Mouse (Mus musculus) midbrain, embryonic 10.5 days (tissue): ENCODE results near the gene Mgll. TPM values are rescaled to one million over a fixed set of nuclear protein-coding genes. Genes with fewer than 3 reads are reported as not detected.

Source experiments
- DNase-seq: peaks from one replicate; pipeline ENCODE4 v3.0.0-alpha.2; 2017; ENCODE audit warnings: low spot score
- H3K27ac ChIP-seq: fragments of 300-500 bp; sonication (generic); replicated peaks from 2 replicates; pipeline ENCODE4 v1.5.1; 2016; ENCODE audit warnings: mild to moderate bottlenecking
- H3K27me3 ChIP-seq: fragments of 300-500 bp; sonication (generic); 2 replicates; pipeline ENCODE4 v1.6.1; 2016; ENCODE audit warnings: low read depth, mild to moderate bottlenecking; ENCODE audit not compliant: poor library complexity, severe bottlenecking
- H3K36me3 ChIP-seq: fragments of 300-500 bp; sonication (generic); 2 replicates; pipeline ENCODE4 v1.6.1; 2016; ENCODE audit warnings: mild to moderate bottlenecking, moderate library complexity
- H3K4me1 ChIP-seq: fragments of 300-500 bp; sonication (generic); 2 replicates; pipeline ENCODE4 v1.6.1; 2016
- H3K4me3 ChIP-seq: fragments of 300-500 bp; sonication (generic); 2 replicates; pipeline ENCODE4 v1.5.1; 2016; ENCODE audit warnings: mild to moderate bottlenecking, moderate library complexity
- H3K9me3 ChIP-seq: fragments of 300-500 bp; sonication (generic); replicated peaks from 2 replicates; pipeline ENCODE4 v1.6.1; 2016; ENCODE audit warnings: mild to moderate bottlenecking
- WGBS: fragments of 180-500 bp; shearing (Covaris S2); methylation state at CpG from one replicate; pipeline ENCODE4 v1.1.7; 2016; 5-methylcytosine and 5-hydroxymethylcytosine counted together
- polyA plus RNA-seq: library from polyadenylated mRNA; unstranded; fragments of >200 nt; fragmentation: Nextera tagmentation; extraction: Ambion mirVana; gene quantifications from 2 replicates; pipeline ENCODE4 v1.2.1, GENCODE M21; 2016

Mgll gene
- polyA plus RNA-seq, 1 experiment from 2014 or later: 3.9 TPM

DNA sequence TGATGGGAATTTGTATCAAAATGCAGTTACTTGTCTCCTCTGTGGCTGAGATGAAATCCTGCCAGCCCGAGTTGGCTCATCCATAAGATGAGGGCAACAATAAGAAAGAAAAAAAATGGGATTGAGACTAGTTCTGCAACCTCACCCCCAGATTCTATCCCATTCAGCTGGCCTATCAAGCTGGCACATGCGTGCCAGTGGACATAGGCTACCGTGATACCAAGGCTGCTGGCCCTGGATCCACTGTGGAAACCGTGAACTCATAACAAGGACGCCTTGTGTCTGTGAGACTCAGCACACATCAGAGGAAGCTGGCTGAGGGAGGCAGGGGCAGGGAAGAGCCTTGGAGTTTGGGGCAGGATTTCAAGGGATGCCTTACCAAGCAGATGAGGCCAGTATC, 46.8 kb downstream of the Mgll start:
- no peak overlapping the region for H3K4me3 ChIP-seq
- 87% methylated on average over 5 of the region's 5 CpGs for WGBS
- 0 out of 2 replicates have a peak, but pooled peaks cover 5% of the 10 kb centered on the region for H3K27me3 ChIP-seq
- H3K9me3 ChIP-seq: no peaks in the 10 kb centered on the region
- no peak overlapping the region for H3K27ac ChIP-seq
- DNase-seq: no peak
- H3K4me1 ChIP-seq: peaks cover 18% of the 10 kb centered on the region
- no peaks in the 10 kb centered on the region for H3K36me3 ChIP-seq

DNA sequence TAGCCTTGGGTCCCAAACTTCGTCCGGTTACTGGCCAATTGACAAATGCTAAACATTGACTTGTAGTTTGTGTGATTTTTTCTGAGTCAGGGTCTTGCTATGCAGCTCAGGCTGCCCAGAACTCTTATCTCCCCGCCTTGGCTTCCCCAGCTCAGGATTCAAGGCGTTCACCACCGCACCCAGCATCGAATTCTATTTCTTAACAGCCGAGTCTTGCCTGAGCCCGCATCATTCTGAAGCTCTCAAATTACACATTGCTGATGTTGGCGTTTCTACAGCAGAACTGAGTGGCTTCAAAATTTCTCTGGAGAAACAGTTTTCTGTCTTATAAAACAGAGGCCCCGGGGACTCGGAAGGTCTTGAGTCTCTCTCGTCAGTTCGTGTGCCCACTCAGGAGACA, 47.8 kb downstream of the Mgll start:
- 89% methylated on average over 13 of the region's 13 CpGs for WGBS
- no peaks in the 10 kb centered on the region for H3K9me3 ChIP-seq
- peaks cover 23% of the 10 kb centered on the region for H3K4me1 ChIP-seq
- no peak overlapping the region for H3K27ac ChIP-seq
- no peaks in the 10 kb centered on the region for H3K36me3 ChIP-seq
- H3K4me3 ChIP-seq: no peak overlapping the region
- no peak for DNase-seq
- H3K27me3 ChIP-seq: 0 out of 2 replicates have a peak, but pooled peaks cover 5% of the 10 kb centered on the region

- no peaks in the 10 kb centered on the region for H3K36me3 ChIP-seq
- H3K4me1 ChIP-seq: peaks cover 39% of the 10 kb centered on the region
- no peaks in the 10 kb centered on the region for H3K9me3 ChIP-seq
- H3K27ac ChIP-seq: no peak overlapping the region
- 83% methylated on average over 9 of the region's 9 CpGs for WGBS
- 0 out of 2 replicates have a peak, but pooled peaks cover 5% of the 10 kb centered on the region for H3K27me3 ChIP-seq
- DNase-seq: no peak
- no peak overlapping the region for H3K4me3 ChIP-seq
Measured at GRCm38 (mm10) chr6:88774055-88774454, 49.8 kb downstream of the Mgll start.

DNA sequence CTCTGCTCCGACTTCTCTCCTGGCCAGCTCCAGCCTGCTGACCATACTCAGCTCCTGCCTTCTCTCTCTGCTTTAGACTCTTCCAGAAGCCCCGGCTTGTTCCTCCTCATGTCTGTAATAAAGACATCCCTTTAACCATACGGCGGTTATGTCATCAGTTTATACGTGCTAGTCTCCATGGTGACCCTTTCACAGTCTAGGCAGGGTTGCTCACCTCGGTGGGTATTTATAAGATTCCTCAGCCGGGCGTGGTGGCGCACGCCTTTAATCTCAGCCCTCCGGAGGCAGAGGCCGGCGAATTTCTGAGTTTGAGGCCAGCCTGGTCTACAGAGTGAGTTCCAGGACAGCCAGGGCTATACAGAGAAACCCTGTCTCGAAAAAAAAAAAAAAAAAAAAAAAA, 51.1 kb downstream of the Mgll start:
- 0 out of 2 replicates have a peak, but pooled peaks cover 5% of the 10 kb centered on the region for H3K27me3 ChIP-seq
- no peak for DNase-seq
- no peak overlapping the region for H3K4me3 ChIP-seq
- WGBS: 78% methylated on average over 14 of the region's 14 CpGs
- no peaks in the 10 kb centered on the region for H3K9me3 ChIP-seq
- H3K36me3 ChIP-seq: no peaks in the 10 kb centered on the region
- no peak overlapping the region; the same call in 1 of the 2 replicates for H3K27ac ChIP-seq
- peaks cover 36% of the 10 kb centered on the region for H3K4me1 ChIP-seq

GRCm38 (mm10) chr6:88776336-88776923, 52.2 kb downstream of the Mgll start:
- Histone ChIP-seq H3K27ac (peak overlapping the region; percentile 49; the same call in 1 of the 2 replicates), H3K4me1 (peaks cover 36% of the 10 kb centered on the region), H3K27me3 (0 out of 2 replicates have a peak, but pooled peaks cover 5% of the 10 kb centered on the region), H3K4me3 (no peak overlapping the region), H3K9me3 (no peaks in the 10 kb centered on the region), H3K36me3 (no peaks in the 10 kb centered on the region)
- WGBS: 73% methylated on average over 13 of the region's 13 CpGs
- DNase-seq: no peak

DNA sequence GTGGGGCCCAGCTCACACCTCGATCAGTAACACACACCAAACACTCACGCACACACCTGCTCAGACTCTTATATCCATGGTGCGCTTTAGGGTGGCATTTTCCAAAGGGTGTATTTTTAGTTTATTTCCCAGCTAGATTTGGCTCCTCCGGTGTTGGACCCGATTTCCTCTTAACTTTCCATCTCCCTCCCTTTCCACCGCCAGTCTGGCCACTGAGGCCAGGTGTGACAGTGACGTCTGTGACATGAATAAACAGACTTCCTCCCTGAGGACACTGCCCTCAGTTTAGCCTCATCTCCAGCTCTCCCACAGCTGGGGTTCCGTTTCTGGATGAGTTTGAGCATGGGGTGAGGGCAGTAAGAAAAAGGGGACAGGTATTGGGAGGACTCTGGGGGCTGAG, 52.8 kb downstream of the Mgll start:
- Histone ChIP-seq H3K27ac (0 out of 2 replicates have a peak overlapping the region, but pooled peaks have one; percentile 49), H3K4me3 (no peak overlapping the region), H3K27me3 (peaks cover 9% of the 10 kb centered on the region; the same call in 1 of the 2 replicates), H3K9me3 (no peaks in the 10 kb centered on the region), H3K36me3 (no peaks in the 10 kb centered on the region), H3K4me1 (peaks cover 36% of the 10 kb centered on the region)
- WGBS: 77% methylated on average over 8 of the region's 8 CpGs
- no peak for DNase-seq

DNA sequence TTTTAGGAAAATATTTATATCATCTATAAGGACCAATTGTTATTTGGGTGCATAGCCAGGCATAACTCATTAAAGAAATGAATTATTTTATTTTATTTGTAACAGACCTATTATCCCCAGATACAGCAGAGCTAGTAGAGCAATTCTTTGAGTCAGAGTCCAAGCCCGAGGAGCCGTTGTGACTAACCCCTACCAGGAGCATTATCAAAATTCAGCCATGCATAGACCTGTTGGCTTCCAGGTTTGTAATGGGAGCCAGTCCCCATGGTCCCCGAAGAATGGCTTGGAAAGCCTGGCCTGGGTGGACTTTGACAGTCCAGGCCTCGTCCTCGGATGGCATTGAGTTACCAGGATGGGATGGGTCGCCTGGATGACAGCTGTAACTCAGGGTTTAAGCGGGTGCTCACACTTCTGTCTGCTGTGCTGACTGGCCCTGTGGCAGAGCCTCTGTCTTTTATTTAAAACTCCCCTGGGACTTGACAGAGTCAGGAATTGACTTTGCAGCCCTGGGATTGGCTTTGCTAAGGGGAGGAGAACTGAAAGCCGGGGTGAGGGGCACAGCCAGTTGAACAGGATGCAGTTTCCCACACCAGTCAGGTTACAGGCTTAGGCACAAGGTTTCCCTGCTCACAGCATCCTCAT, 54.0 kb downstream of the Mgll start:
- Histone ChIP-seq H3K27ac (no peak overlapping the region), H3K36me3 (no peaks in the 10 kb centered on the region), H3K4me1 (peaks cover 36% of the 10 kb centered on the region), H3K9me3 (no peaks in the 10 kb centered on the region), H3K27me3 (peaks cover 9% of the 10 kb centered on the region; the same call in 1 of the 2 replicates), H3K4me3 (no peak overlapping the region)
- no peak for DNase-seq
- 25% methylated on average over 8 of the region's 8 CpGs for WGBS

GRCm38 (mm10) chr6:88779755-88780154, 55.5 kb downstream of the Mgll start:
- no peak overlapping the region for H3K4me3 ChIP-seq
- no peaks in the 10 kb centered on the region for H3K36me3 ChIP-seq
- peaks cover 38% of the 10 kb centered on the region for H3K4me1 ChIP-seq
- H3K27ac ChIP-seq: no peak overlapping the region
- peaks cover 8% of the 10 kb centered on the region; the same call in 1 of the 2 replicates for H3K27me3 ChIP-seq
- no peak for DNase-seq
- 88% methylated on average over 5 of the region's 5 CpGs for WGBS
- H3K9me3 ChIP-seq: no peaks in the 10 kb centered on the region

GRCm38 (mm10) chr6:88781919-88782318, 57.7 kb downstream of the Mgll start:
- DNase-seq: no peak
- Histone ChIP-seq H3K9me3 (no peaks in the 10 kb centered on the region), H3K27ac (no peak overlapping the region), H3K27me3 (peaks cover 4% of the 10 kb centered on the region; the same call in 1 of the 2 replicates), H3K4me3 (no peak overlapping the region), H3K36me3 (no peaks in the 10 kb centered on the region), H3K4me1 (peaks cover 36% of the 10 kb centered on the region)
- WGBS: 63% methylated on average over 4 of the region's 4 CpGs

- H3K36me3 ChIP-seq: no peaks in the 10 kb centered on the region
- H3K27me3 ChIP-seq: peaks cover 4% of the 10 kb centered on the region; the same call in 1 of the 2 replicates
- DNase-seq: no peak
- H3K4me3 ChIP-seq: no peak overlapping the region
- H3K27ac ChIP-seq: no peak overlapping the region
- H3K4me1 ChIP-seq: peaks cover 35% of the 10 kb centered on the region
- no peaks in the 10 kb centered on the region for H3K9me3 ChIP-seq
- WGBS: 54% methylated on average over 4 of the region's 4 CpGs
Measured at GRCm38 (mm10) chr6:88782981-88783397, 58.8 kb downstream of the Mgll start.

- H3K4me1 ChIP-seq: peaks cover 30% of the 10 kb centered on the region
- H3K27ac ChIP-seq: peak overlapping the region; percentile 55
- no peaks in the 10 kb centered on the region for H3K9me3 ChIP-seq
- H3K27me3 ChIP-seq: peaks cover 10% of the 10 kb centered on the region; the same call in 1 of the 2 replicates
- H3K4me3 ChIP-seq: no peak overlapping the region
- 72% methylated on average over 7 of the region's 7 CpGs for WGBS
- no peak for DNase-seq
- H3K36me3 ChIP-seq: no peaks in the 10 kb centered on the region
Measured at GRCm38 (mm10) chr6:88784691-88785173, 60.5 kb downstream of the Mgll start.

DNA sequence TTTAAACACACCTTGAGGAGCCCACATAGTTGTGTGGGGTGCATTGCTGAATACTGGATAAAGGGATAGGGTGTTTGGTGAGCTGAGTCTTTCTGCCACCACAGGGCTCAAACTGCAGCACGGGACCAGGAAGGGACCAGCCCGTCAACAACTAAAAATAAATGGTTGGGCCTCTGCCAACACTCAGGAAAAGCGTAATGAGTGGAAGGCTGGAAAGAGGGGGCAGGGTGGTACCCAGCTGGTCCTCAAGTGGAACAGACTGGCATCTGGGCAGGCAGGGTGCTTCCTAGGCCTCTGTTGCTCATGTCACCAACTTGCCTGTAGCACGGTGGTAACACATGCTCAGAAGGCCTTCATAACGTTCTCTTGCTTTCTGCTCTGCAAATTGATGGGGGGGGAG, 61.1 kb downstream of the Mgll start:
- WGBS: 87% methylated on average over 5 of the region's 5 CpGs
- Histone ChIP-seq H3K4me3 (no peak overlapping the region), H3K9me3 (no peaks in the 10 kb centered on the region), H3K27me3 (peaks cover 15% of the 10 kb centered on the region; the same call in 1 of the 2 replicates), H3K4me1 (peaks cover 34% of the 10 kb centered on the region), H3K36me3 (no peaks in the 10 kb centered on the region), H3K27ac (no peak overlapping the region)
- DNase-seq: no peak
